Mouse (Mus musculus): ENCODE results near the gene Apol6. TPM values are rescaled to one million over a fixed set of nuclear protein-coding genes. Genes with fewer than 3 reads are reported as not detected.

Gene Apol6
- polyA plus RNA-seq, 1 experiment from 2014 or later: not detected

- ATAC-seq: no peak
- Histone ChIP-seq H3K36me3 (no peaks in the 10 kb centered on the region), H3K4me3 (replicated peaks) (no peak overlapping the region), H3K9me3 (no peaks in the 10 kb centered on the region), H3K27ac (no peak overlapping the region), H3K4me2 (replicated peaks) (no peak overlapping the region), H3K4me1 (replicated peaks) (peaks cover 14% of the 10 kb centered on the region), H3K27me3 (no peaks in the 10 kb centered on the region), H3K9ac (replicated peaks) (no peak overlapping the region)
- WGBS: 86% methylated on average over 3 of the region's 3 CpGs
Measured at GRCm38 (mm10) chr15:77035643-77036042, 8.9 kb upstream of the Apol6 start.

GRCm38 (mm10) chr15:77036320-77036988 lies 8.1 kb upstream of the Apol6 start:
- H3K9ac ChIP-seq (replicated peaks): no peak overlapping the region

GRCm38 (mm10) chr15:77036989-77037277 lies 7.6 kb upstream of the Apol6 start:
- H3K27ac ChIP-seq: 0 out of 2 replicates have a peak overlapping the region, but pooled peaks have one; percentile 44
- H3K9ac ChIP-seq (replicated peaks): no peak overlapping the region
- H3K4me2 ChIP-seq (replicated peaks): no peak overlapping the region
- no peak overlapping the region for H3K4me3 ChIP-seq (replicated peaks)
- peaks cover 14% of the 10 kb centered on the region for H3K4me1 ChIP-seq (replicated peaks)
- no peaks in the 10 kb centered on the region for H3K9me3 ChIP-seq
- no peak for ATAC-seq
- WGBS: 44% methylated on average over 2 of the region's 2 CpGs
- no peaks in the 10 kb centered on the region for H3K27me3 ChIP-seq
- H3K36me3 ChIP-seq: no peaks in the 10 kb centered on the region

More at GRCm38 (mm10) chr15:77036320-77036988, 8.1 kb upstream of the Apol6 start:
- 79% methylated on average over 11 of the region's 11 CpGs for WGBS
- H3K4me3 ChIP-seq (replicated peaks): no peak overlapping the region
- H3K4me2 ChIP-seq (replicated peaks): no peak overlapping the region
- no peak overlapping the region for H3K27ac ChIP-seq
- no peaks in the 10 kb centered on the region for H3K9me3 ChIP-seq
- no peaks in the 10 kb centered on the region for H3K36me3 ChIP-seq
- no peak for ATAC-seq
- H3K27me3 ChIP-seq: no peaks in the 10 kb centered on the region
- H3K4me1 ChIP-seq (replicated peaks): peaks cover 14% of the 10 kb centered on the region

GRCm38 (mm10) chr15:77037278-77038161 lies 7.0 kb upstream of the Apol6 start:
- 0 out of 2 replicates have a peak overlapping the region, but pooled peaks have one; percentile 44 for H3K27ac ChIP-seq
- WGBS: 50% methylated on average over 11 of the region's 11 CpGs
- H3K27me3 ChIP-seq: no peaks in the 10 kb centered on the region
- no peak overlapping the region for H3K4me2 ChIP-seq (replicated peaks)
- peaks cover 14% of the 10 kb centered on the region for H3K4me1 ChIP-seq (replicated peaks)
- H3K9me3 ChIP-seq: no peaks in the 10 kb centered on the region
- no peaks in the 10 kb centered on the region for H3K36me3 ChIP-seq
- H3K9ac ChIP-seq (replicated peaks): no peak overlapping the region
- ATAC-seq: peak; percentile 48; the same call in 1 of the 2 replicates
- no peak overlapping the region for H3K4me3 ChIP-seq (replicated peaks)

GRCm38 (mm10) chr15:77039211-77039700 lies 5.3 kb upstream of the Apol6 start:
- H3K4me3 ChIP-seq (replicated peaks): no peak overlapping the region
- no peaks in the 10 kb centered on the region for H3K36me3 ChIP-seq
- ATAC-seq: no peak
- H3K9me3 ChIP-seq: no peaks in the 10 kb centered on the region
- WGBS: 76% methylated on average over 9 of the region's 9 CpGs
- H3K9ac ChIP-seq (replicated peaks): no peak overlapping the region
- peaks cover 14% of the 10 kb centered on the region for H3K4me1 ChIP-seq (replicated peaks)
- no peaks in the 10 kb centered on the region for H3K27me3 ChIP-seq
- H3K27ac ChIP-seq: no peak overlapping the region
- H3K4me2 ChIP-seq (replicated peaks): no peak overlapping the region

GRCm38 (mm10) chr15:77040784-77041183 lies 3.7 kb upstream of the Apol6 start:
- no peak overlapping the region for H3K9ac ChIP-seq (replicated peaks)
- no peaks in the 10 kb centered on the region for H3K9me3 ChIP-seq
- WGBS: 82% methylated on average over 3 of the region's 3 CpGs
- H3K4me2 ChIP-seq (replicated peaks): no peak overlapping the region
- H3K27me3 ChIP-seq: no peaks in the 10 kb centered on the region
- ATAC-seq: no peak
- no peak overlapping the region for H3K4me3 ChIP-seq (replicated peaks)
- no peak overlapping the region for H3K27ac ChIP-seq
- H3K4me1 ChIP-seq (replicated peaks): peaks cover 14% of the 10 kb centered on the region
- H3K36me3 ChIP-seq: no peaks in the 10 kb centered on the region

GRCm38 (mm10) chr15:77045609-77046008 lies 1.1 kb downstream of the Apol6 start:
- H3K9me3 ChIP-seq: no peaks in the 10 kb centered on the region
- H3K4me3 ChIP-seq (replicated peaks): no peak overlapping the region
- WGBS: 85% methylated on average over 10 of the region's 10 CpGs
- no peaks in the 10 kb centered on the region for H3K27me3 ChIP-seq
- no peaks in the 10 kb centered on the region for H3K4me1 ChIP-seq (replicated peaks)
- H3K4me2 ChIP-seq (replicated peaks): no peak overlapping the region
- H3K9ac ChIP-seq (replicated peaks): no peak overlapping the region
- H3K27ac ChIP-seq: no peak overlapping the region
- no peak for ATAC-seq
- H3K36me3 ChIP-seq: no peaks in the 10 kb centered on the region

GRCm38 (mm10) chr15:77050570-77050969 lies 6.0 kb downstream of the Apol6 start, which contains the start of gene Mb:
TSS of gene Mb (minus strand) at chr15:77050670.
- Histone ChIP-seq H3K27me3 (no peaks in the 10 kb centered on the region), H3K4me1 (replicated peaks) (peaks cover 13% of the 10 kb centered on the region; the same call in 1 of the 2 replicates), H3K27ac (no peak within 1 kb of the TSS), H3K9ac (replicated peaks) (no peak within 1 kb of the TSS), H3K9me3 (no peaks in the 10 kb centered on the region), H3K4me2 (replicated peaks) (no peak within 1 kb of the TSS), H3K4me3 (replicated peaks) (no peak within 1 kb of the TSS), H3K36me3 (no peaks in the 10 kb centered on the region)
- WGBS: 92% methylated on average over 10 of the region's 10 CpGs
- ATAC-seq: no peak

GRCm38 (mm10) chr15:77052176-77052575 lies 7.6 kb downstream of the Apol6 start:
- Histone ChIP-seq H3K27me3 (no peaks in the 10 kb centered on the region), H3K9ac (replicated peaks) (no peak overlapping the region), H3K4me3 (replicated peaks) (no peak overlapping the region), H3K36me3 (no peaks in the 10 kb centered on the region), H3K4me2 (replicated peaks) (no peak overlapping the region), H3K27ac (no peak overlapping the region), H3K9me3 (no peaks in the 10 kb centered on the region), H3K4me1 (replicated peaks) (peaks cover 26% of the 10 kb centered on the region)
- 40% methylated on average over 1 of the region's 1 CpGs for WGBS
- no peak for ATAC-seq

GRCm38 (mm10) chr15:77053021-77053420 lies 8.5 kb downstream of the Apol6 start:
- Histone ChIP-seq H3K4me2 (replicated peaks) (no peak overlapping the region), H3K9me3 (no peaks in the 10 kb centered on the region), H3K27ac (no peak overlapping the region), H3K4me1 (replicated peaks) (peaks cover 26% of the 10 kb centered on the region), H3K9ac (replicated peaks) (no peak overlapping the region), H3K4me3 (replicated peaks) (no peak overlapping the region), H3K27me3 (no peaks in the 10 kb centered on the region), H3K36me3 (no peaks in the 10 kb centered on the region)
- no peak for ATAC-seq
- 89% methylated on average over 1 of the region's 1 CpGs for WGBS

- no peak overlapping the region for H3K4me2 ChIP-seq (replicated peaks)
- 50% methylated on average over 5 of the region's 5 CpGs for WGBS
- H3K9me3 ChIP-seq: peaks cover 3% of the 10 kb centered on the region; the same call in 1 of the 2 replicates
- no peak overlapping the region for H3K4me3 ChIP-seq (replicated peaks)
- no peak overlapping the region for H3K9ac ChIP-seq (replicated peaks)
- no peaks in the 10 kb centered on the region for H3K27me3 ChIP-seq
- peaks cover 26% of the 10 kb centered on the region for H3K4me1 ChIP-seq (replicated peaks)
- H3K36me3 ChIP-seq: no peaks in the 10 kb centered on the region
- no peak for ATAC-seq
- no peak overlapping the region for H3K27ac ChIP-seq
Measured at GRCm38 (mm10) chr15:77054611-77055175, 10.2 kb downstream of the Apol6 start.

All from midbrain, embryonic 13.5 days (tissue).